Mouse (Mus musculus): ENCODE measurements at regions not wholly inside any gene's neighbourhood (a gene's known extent, or its start where the extent isn't known, plus 50 kb on each side); places are given as distances from the start of the nearest gene placed in this dataset.

- TF ChIP-seq POLR2A (IDR thresholded peaks at IDR 0.05; ENCODE audit: control insufficient read depth, extremely low read depth, insufficient read depth, low read length, poor library complexity) (no peak), CTCF (IDR thresholded peaks at IDR 0.05; ENCODE audit: borderline replicate concordance, control insufficient read depth, extremely low read depth, insufficient read depth, low read length, poor library complexity) (no peak)
Observed at GRCm38 (mm10) chr15:61797827-61798226, 875.0 kb upstream of the A1bg start.
